Mouse (Mus musculus): Measurements from ENCODE around the gene Slc30a1.

The Slc30a1 gene

DNA sequence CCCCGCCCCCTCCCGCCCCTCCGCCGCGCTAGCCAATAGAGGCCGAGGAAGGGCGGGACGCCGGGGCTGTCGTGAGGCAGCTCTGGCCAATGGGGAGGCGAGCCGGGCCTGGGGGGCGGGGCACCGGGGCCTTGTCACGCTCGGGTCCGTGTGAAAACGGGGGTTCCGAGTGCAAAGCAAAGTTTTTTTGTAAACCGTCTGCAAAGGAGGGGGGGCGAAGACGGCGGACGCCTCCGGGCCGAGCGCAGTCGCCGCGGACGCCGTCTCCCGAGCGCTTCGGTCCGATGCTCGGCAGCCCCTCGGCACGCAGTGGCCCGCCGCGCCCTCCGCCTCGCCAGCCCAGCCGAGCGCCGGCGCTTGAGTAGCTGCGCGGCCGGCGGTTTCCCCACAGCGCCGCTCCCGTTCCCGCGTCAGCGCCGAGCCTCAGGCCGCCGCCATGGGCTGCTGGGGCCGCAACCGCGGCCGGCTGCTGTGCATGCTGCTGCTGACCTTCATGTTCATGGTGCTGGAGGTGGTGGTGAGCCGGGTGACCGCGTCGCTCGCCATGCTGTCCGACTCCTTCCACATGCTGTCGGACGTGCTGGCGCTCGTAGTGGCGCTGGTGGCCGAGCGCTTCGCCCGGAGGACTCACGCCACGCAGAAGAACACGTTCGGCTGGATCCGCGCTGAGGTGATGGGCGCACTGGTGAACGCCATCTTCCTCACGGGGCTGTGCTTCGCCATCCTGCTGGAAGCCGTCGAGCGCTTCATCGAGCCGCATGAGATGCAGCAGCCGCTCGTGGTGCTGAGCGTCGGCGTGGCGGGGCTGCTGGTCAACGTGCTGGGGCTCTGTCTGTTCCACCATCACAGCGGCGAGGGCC lies at the start of gene Slc30a1:
TSS of gene Slc30a1 (plus strand) at position 197 of the 860 bp plus-strand sequence.
- in situ Hi-C loops (cut with MboI; ENCODE audit: low pct_unique_long_range_greater_than_20kb in 1 of 2, low sequenced_read_pairs in 2 of 2, unreplicated experiment in 1 of 2), result loop anchor here in 1 of 2 experiments (10.0 kb wide), 1 partner anchor 62 kb away; no protein-coding TSS in a partner anchor

DNA sequence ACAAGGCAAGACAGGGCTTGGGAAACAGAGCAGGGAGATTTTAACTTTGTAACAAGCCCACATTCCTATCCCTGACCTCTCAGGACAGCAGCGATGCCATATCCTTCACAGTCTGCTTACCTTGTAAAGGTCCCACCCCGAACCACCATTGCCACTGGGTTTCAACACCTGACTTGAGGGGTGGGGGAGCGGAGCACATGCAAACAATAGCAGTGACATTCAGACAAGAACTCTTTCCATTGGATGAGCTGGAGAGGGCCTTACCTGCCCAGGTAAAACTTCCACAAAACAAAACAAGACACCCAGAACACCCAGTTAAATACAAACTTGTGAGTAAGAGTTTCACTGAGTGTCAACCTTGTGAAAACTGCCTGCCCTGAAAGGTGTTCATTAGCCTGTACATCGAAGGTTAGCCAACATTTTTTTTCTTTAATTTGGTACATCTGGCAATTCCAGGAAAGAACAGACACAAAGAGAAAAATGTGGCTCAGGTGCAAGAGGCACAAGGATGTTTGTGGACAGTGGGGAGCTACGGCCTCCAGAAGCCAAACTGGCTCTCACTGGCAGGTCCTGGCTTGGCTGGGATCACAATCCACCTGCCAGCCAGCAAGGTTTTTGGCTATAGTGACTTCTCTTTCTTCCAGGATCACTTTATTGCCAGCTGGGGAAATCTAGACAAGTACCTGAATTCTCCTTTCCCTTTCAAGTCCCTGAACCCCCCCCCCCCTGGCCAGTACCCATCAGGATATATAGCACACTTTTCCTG lies 49.5 kb upstream of the Slc30a1 start:
- in situ Hi-C loops (cut with MboI; ENCODE audit: low pct_unique_long_range_greater_than_20kb in 1 of 2, low sequenced_read_pairs in 2 of 2, unreplicated experiment in 1 of 2), result no loop called here

- in situ Hi-C loops (cut with MboI; ENCODE audit: low pct_unique_long_range_greater_than_20kb in 1 of 2, low sequenced_read_pairs in 2 of 2, unreplicated experiment in 1 of 2), result no loop called here
Measured at GRCm38 (mm10) chr1:191858136-191858535, 48.4 kb upstream of the Slc30a1 start.

- in situ Hi-C loops (cut with MboI; ENCODE audit: low pct_unique_long_range_greater_than_20kb in 1 of 2, low sequenced_read_pairs in 2 of 2, unreplicated experiment in 1 of 2), result no loop called here
Measured at GRCm38 (mm10) chr1:191859847-191860246, 46.7 kb upstream of the Slc30a1 start.

DNA sequence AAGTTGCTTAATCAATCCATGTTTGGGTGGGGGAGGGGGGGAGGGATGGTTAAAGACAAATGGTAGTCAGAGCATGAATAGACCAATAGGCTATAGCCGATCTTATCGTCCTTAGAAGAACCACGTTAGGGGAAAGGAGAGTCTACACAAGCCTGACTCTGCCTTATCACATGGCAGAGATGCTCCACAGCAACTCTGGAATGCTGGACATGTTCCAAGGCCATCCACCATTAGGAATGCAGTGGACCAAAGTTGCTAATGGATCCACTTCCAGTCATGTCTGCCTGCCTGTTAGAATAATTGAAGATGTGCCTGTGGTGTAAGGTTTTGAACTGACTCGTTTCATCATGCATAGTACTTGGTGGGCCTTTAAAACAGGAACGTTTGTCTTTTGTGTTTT lies 45.3 kb upstream of the Slc30a1 start:
- in situ Hi-C loops (cut with MboI; ENCODE audit: low pct_unique_long_range_greater_than_20kb in 1 of 2, low sequenced_read_pairs in 2 of 2, unreplicated experiment in 1 of 2), result no loop called here

GRCm38 (mm10) chr1:191863833-191864550 lies 42.6 kb upstream of the Slc30a1 start:
- in situ Hi-C loops (cut with MboI; ENCODE audit: low pct_unique_long_range_greater_than_20kb in 1 of 2, low sequenced_read_pairs in 2 of 2, unreplicated experiment in 1 of 2), result no loop called here

DNA sequence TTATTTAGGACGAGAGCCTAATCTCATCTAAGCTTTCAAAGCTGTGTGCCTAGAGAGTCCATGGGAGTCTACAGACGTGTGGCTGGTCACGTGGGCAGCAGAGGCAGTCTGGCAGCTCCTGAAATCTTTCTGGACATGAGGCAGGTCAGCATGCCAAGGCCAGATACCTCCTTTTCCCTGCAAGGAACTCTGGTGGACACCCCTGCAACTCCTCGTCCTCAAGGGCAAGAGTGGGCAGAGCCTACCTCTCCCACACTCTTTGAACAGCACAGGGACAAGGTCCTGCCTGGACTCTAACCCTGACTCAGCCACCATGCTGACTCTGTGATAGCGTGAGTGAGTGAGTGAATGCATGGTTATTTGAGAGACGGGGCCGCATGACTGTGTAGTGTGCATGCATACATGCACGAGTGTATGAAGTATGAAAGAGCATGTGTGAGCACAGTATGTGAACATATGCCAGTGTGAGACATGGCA lies 42.0 kb upstream of the Slc30a1 start:
- in situ Hi-C loops (cut with MboI; ENCODE audit: low pct_unique_long_range_greater_than_20kb in 1 of 2, low sequenced_read_pairs in 2 of 2, unreplicated experiment in 1 of 2), result no loop called here

DNA sequence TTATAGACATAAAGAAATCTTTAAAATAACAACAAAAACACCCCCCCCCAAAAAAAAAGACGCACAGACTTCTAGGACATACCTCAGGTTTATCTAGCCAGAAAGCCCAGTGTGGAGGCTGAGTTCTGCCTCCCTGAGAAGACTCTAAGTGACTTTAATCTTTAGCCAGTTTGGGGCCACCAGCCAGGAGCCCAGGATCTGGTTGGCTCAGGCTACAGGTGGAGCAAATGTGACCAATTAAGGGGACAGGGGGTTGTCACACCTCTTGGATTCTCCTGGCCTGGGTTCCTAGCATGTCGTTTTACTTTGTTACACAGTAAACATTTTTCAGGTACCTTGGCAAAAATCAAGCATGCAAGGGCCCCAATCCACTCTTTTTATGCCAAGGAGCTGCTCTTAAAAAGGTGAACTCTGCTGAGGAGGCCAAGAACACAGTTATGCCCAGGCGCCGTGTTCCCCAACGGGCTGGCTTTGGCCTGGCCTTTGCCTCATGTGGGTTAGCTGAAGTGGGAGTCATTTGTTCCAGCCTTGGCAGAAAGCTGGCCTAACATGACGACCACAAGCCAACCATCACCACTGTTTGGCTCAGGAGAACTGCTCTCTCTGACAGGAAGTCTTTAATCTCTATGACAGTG lies 34.4 kb upstream of the Slc30a1 start:
- in situ Hi-C loops (cut with MboI; ENCODE audit: low pct_unique_long_range_greater_than_20kb in 1 of 2, low sequenced_read_pairs in 2 of 2, unreplicated experiment in 1 of 2), result no loop called here

DNA sequence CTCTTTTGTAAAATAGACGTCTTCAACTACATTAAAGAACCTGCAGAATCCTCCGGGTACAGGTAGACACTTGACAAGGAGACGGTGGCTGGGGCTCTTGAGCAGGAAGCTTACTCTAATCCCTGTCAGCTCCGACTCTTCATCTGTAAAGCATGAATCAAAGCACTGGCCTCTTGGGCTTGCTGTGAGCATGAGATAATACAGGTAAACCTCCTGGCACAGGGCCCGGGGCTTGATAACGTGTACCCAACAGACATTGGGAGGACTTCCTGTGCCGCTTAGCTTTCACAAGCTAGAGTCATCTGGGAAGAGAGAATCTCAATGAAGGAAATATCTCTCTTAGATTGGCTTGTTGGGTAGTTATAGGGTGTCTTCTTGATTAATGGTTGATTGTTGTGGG lies 31.6 kb upstream of the Slc30a1 start:
- in situ Hi-C loops (cut with MboI; ENCODE audit: low pct_unique_long_range_greater_than_20kb in 1 of 2, low sequenced_read_pairs in 2 of 2, unreplicated experiment in 1 of 2), result no loop called here

DNA sequence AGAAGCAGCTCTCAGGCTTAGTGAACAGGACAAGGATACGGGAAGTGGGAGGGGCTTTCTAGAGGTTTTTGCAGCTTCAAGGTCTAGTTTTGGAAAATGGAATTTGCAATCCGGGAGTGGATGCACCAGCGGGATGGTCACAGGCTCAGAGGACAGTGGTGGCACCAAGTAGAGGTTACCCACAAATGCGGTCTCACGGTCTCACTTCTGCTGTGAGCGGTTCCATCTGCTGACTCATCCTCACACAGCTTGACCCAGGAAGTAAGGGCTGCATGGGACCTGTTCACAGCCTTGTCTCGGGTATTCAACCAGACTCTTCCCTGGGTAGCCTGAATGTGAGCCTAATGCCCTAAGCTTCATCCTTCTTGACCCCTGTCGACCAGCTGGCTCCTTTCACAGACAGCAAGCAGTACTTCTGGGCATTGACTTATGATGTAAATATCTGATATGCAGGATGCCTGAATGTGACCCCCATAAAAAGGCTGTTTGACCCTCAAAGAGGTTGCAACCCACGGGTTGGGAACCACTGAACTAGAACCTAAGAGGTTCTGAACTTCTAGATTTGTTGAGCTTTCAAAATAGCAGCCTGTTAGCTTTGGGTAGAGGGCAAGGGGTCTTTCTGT lies 30.8 kb upstream of the Slc30a1 start:
- in situ Hi-C loops (cut with MboI; ENCODE audit: low pct_unique_long_range_greater_than_20kb in 1 of 2, low sequenced_read_pairs in 2 of 2, unreplicated experiment in 1 of 2), result no loop called here

DNA sequence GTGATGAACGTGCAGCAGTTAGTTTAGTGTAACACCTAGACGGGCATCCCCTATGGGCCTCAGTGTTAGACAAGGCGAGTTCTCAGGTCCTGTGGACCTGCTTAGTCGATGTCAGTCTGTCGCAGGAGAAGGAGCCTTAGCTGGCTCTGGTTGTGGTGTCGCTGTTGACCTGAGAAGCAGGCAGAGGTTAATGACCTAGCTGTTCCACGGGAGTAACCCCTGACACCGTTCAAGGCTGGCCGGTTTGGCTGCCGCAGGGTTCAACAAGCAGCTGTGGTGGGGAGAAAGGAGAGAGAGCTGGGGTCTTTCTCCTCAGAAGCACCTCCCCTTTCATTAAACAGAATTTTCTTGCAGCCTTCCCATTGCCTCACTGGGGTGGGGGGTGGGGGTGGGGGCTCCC lies 28.9 kb upstream of the Slc30a1 start:
- in situ Hi-C loops (cut with MboI; ENCODE audit: low pct_unique_long_range_greater_than_20kb in 1 of 2, low sequenced_read_pairs in 2 of 2, unreplicated experiment in 1 of 2), result no loop called here

DNA sequence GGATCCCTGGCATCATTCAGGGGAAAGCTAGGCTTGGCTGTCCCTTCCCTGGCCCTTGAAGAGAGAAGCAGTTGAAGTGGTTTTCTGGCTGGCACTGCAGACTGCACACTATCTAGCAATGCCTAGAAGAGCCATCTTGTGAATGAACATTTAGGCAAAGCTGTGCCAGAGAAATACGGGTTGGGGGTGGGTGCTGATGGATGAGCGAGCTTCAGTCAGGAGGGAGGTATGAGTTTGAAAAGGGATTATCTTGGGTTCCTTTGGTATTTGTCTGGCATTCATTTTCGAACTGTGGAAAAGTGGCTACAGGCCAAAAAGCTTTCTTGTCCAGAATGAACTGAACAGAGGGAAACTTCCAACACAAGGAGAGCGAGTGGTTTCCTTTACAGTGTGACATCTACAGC lies 28.0 kb upstream of the Slc30a1 start:
- in situ Hi-C loops (cut with MboI; ENCODE audit: low pct_unique_long_range_greater_than_20kb in 1 of 2, low sequenced_read_pairs in 2 of 2, unreplicated experiment in 1 of 2), result no loop called here

DNA sequence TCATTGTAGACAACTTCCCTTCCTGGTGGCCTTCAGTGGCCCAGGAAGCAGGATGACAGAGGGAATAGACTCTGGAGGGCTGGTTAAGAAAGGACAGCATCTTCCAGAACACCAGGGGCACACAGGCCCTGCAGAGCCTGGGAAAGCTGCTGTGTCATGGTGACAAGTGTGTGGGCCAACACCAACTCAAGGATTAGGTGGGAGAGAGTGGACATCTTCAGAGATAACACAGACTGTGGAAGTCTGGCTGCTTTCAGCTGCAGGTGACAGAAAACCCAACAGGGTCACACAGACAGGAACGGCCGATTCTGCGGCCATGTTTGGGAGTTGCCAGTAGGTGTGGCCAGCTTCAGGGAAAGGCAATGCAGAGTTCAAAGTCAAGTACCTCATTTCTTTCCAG lies 26.3 kb upstream of the Slc30a1 start:
- in situ Hi-C loops (cut with MboI; ENCODE audit: low pct_unique_long_range_greater_than_20kb in 1 of 2, low sequenced_read_pairs in 2 of 2, unreplicated experiment in 1 of 2), result no loop called here

- in situ Hi-C loops (cut with MboI; ENCODE audit: low pct_unique_long_range_greater_than_20kb in 1 of 2, low sequenced_read_pairs in 2 of 2, unreplicated experiment in 1 of 2), result no loop called here
Measured at GRCm38 (mm10) chr1:191880921-191881609, 25.5 kb upstream of the Slc30a1 start.

- in situ Hi-C loops (cut with MboI; ENCODE audit: low pct_unique_long_range_greater_than_20kb in 1 of 2, low sequenced_read_pairs in 2 of 2, unreplicated experiment in 1 of 2), result no loop called here
Measured at GRCm38 (mm10) chr1:191881663-191882062, 24.9 kb upstream of the Slc30a1 start.

GRCm38 (mm10) chr1:191882474-191883206 lies 23.9 kb upstream of the Slc30a1 start:
- in situ Hi-C loops (cut with MboI; ENCODE audit: low pct_unique_long_range_greater_than_20kb in 1 of 2, low sequenced_read_pairs in 2 of 2, unreplicated experiment in 1 of 2), result no loop called here

DNA sequence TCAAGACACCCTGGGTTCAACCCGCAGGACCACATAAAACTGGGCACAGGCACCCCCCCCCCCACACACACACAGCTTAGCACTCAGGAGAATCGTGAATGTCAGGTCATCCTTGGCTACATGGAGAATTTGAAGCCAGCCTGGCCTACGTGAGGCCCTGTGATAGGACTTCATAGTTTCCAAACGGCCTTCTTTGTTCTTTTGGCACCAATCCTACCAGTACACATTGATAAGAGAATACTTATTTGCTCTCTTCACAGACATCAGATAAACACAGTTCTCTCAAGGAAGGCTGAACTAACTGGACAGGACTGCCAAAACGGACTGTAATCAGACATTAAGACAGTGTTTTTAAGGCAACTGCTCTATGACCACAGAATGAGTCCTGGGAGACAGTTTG lies 22.9 kb upstream of the Slc30a1 start:
- in situ Hi-C loops (cut with MboI; ENCODE audit: low pct_unique_long_range_greater_than_20kb in 1 of 2, low sequenced_read_pairs in 2 of 2, unreplicated experiment in 1 of 2), result no loop called here
